Mouse (Mus musculus) left cerebral cortex, postnatal 10 days (tissue): Measurements from ENCODE around the gene Tmem125. TPM values are rescaled to one million over a fixed set of nuclear protein-coding genes. Genes with fewer than 3 reads are reported as not detected.
"Not testable (repeated sequence)": the region's sequence is repeated elsewhere in the genome, so short reads cannot be mapped to it uniquely, and the experiment has no call there.

Experiments
- DNase-seq, 2 experiments: peaks; one replicate each; pipeline ENCODE4 v3.0.0; 2021 to 2022; ENCODE audit warnings: low spot score in 2 of 2, mixed read lengths in 1 of 2; ENCODE audit errors: extremely low spot score in 1 of 2
- intact Hi-C: fragments of 180-260 bp; cut with DNase I; formaldehyde crosslinking; loops from one replicate; pipeline ENCODE4 v1.15.1; 2025
- total RNA-seq, 2 experiments: library from RNA; stranded (reverse); gene quantifications; 2 replicates each; pipeline ENCODE4 v1.2.3; 2021

Gene Tmem125
- 1 to 10 TPM; 1.5 to 1.8 TPM for total RNA-seq

GRCm38 (mm10) chr4:118543592-118544260 lies at the start of gene Tmem125:
Tmem125 (minus strand) TSS chr4:118544044.
- intact Hi-C loops, result no loop called here
- peak in 1 of 2 experiments; percentile 55 for DNase-seq

- DNase-seq, result no peak
- intact Hi-C loops, result no loop called here
Measured at GRCm38 (mm10) chr4:118589733-118590130, 45.9 kb upstream of the Tmem125 start.

- DNase-seq, result no peak
- intact Hi-C loops, result no loop called here
Measured at GRCm38 (mm10) chr4:118589053-118589732, 45.3 kb upstream of the Tmem125 start.

GRCm38 (mm10) chr4:118582629-118583028 lies 38.8 kb upstream of the Tmem125 start:
- intact Hi-C loops, result no loop called here
- no peak for DNase-seq

- intact Hi-C loops, result no loop called here
- DNase-seq, result no peak
Measured at GRCm38 (mm10) chr4:118581508-118581907, 37.7 kb upstream of the Tmem125 start.

GRCm38 (mm10) chr4:118579313-118579712 lies 35.5 kb upstream of the Tmem125 start:
- intact Hi-C loops, result loop anchor here (5.0 to 10.0 kb wide), 2 partner anchors 135 to 167 kb away; no protein-coding TSS in a partner anchor
- DNase-seq, result peak in 1 of 2 experiments; percentile 72

GRCm38 (mm10) chr4:118576097-118576496 lies 32.3 kb upstream of the Tmem125 start:
- DNase-seq, result peak; percentile 83 to 90
- intact Hi-C loops, result loop anchor here (5.0 to 10.0 kb wide), 2 partner anchors 131 to 164 kb away; no protein-coding TSS in a partner anchor

- intact Hi-C loops, result loop anchor here (10.0 kb wide), 1 partner anchor 127 kb away; no protein-coding TSS in a partner anchor
Measured at GRCm38 (mm10) chr4:118571441-118571840, 27.6 kb upstream of the Tmem125 start.

GRCm38 (mm10) chr4:118569320-118569719 lies 25.5 kb upstream of the Tmem125 start:
- intact Hi-C loops, result no loop called here
- no peak for DNase-seq

More at GRCm38 (mm10) chr4:118571441-118571840, 27.6 kb upstream of the Tmem125 start:
- DNase-seq, result peak; percentile 66 to 73

GRCm38 (mm10) chr4:118568709-118569108 lies 24.9 kb upstream of the Tmem125 start:
- intact Hi-C loops, result no loop called here

GRCm38 (mm10) chr4:118566161-118566676 lies 22.4 kb upstream of the Tmem125 start:
- intact Hi-C loops, result no loop called here
- no peak for DNase-seq

More at GRCm38 (mm10) chr4:118568709-118569108, 24.9 kb upstream of the Tmem125 start:
- no peak for DNase-seq

- intact Hi-C loops, result no loop called here
- no peak for DNase-seq
Measured at GRCm38 (mm10) chr4:118564926-118565279, 21.1 kb upstream of the Tmem125 start.

- peak in 1 of 2 experiments; percentile 57 for DNase-seq
- intact Hi-C loops, result no loop called here
Measured at GRCm38 (mm10) chr4:118564062-118564925, 20.4 kb upstream of the Tmem125 start.

- intact Hi-C loops, result no loop called here
- no peak for DNase-seq
Measured at GRCm38 (mm10) chr4:118553039-118553649, 9.3 kb upstream of the Tmem125 start.

- intact Hi-C loops, result not testable (repeated sequence)
- DNase-seq, result peak in 1 of 2 experiments; percentile 71
Measured at GRCm38 (mm10) chr4:118548130-118548480, 4.3 kb upstream of the Tmem125 start.

- intact Hi-C loops, result not testable (repeated sequence)
- DNase-seq, result peak; percentile 38 to 86
Measured at GRCm38 (mm10) chr4:118547424-118548129, 3.7 kb upstream of the Tmem125 start.

- DNase-seq, result no peak
- intact Hi-C loops, result no loop called here
Measured at GRCm38 (mm10) chr4:118544441-118545127, 740 bp upstream of the Tmem125 start.
